Mouse (Mus musculus) megakaryocyte, embryonic 14.5 days (primary cell): Measurements from ENCODE around the gene P2rx5.

ENCODE experiments used
- FLI1 ChIP-seq: IDR thresholded peaks from 2 replicates; pipeline ENCODE4 v1.6.1; 2012; ENCODE audit warnings: low read length, inconsistent platforms, mixed read lengths
- GATA1 ChIP-seq: IDR thresholded peaks from 3 replicates; pipeline ENCODE4 v1.6.1; 2012; ENCODE audit warnings: mixed read lengths, low read length, inconsistent platforms, borderline replicate concordance

DNA sequence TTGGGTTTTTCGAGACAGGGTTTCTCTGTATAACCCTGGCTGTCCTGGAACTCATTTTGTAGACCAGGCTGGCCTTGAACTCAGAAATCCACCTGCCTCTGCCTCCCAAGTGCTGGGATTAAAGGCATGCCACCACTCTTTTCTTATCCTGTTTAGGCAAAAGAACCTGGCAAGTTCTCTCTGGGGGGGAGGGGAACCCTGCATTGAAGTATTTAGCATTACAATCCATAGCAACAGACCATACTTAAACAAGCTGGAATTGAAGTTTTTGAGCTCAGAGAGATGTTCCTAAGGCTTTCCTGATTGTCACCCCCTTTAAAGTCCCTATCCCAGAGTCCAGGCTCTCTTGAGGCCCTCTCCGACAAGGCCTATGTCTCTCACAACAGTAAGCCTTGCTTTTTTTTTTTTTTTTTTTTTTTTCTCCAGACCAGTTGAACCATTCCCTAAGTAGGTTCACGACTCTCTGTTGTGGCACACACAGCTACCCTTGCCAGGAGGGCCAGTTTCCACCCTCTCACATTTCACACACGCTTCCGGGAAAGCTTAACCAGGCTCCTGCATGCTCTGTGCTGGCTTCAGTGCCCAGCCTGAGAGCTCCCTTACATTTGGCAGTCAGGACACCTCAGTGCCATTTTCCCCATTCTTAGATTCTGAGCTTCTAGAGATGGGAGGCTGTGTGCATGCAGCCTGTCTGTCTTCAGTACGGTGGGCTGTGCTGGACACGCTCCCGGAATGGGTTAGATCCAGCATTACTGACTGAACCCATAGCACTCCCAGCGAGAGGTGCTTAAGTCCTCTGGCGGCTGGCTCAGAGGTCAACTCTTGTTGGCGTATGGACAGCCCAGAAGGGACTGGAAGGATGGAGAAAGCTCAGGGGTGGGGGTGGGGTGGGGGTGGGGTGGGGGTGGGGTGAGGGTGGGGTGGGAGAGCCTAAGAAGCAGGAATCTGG, 13.9 kb upstream of the P2rx5 start:
- TF ChIP-seq GATA1 (no peak), FLI1 (no peak)
